Mouse (Mus musculus) stomach, embryonic 14.5 days (tissue): ENCODE data around the gene Pacs2. TPM values are rescaled to one million over a fixed set of nuclear protein-coding genes. Genes with fewer than 3 reads are reported as not detected.

ENCODE experiments used
- ATAC-seq: fragments of 200-750 bp; cut with Nextera tagmentation; 2 replicates; pipeline ENCODE4 v1.8.0; 2017; ENCODE audit warnings: low read depth, moderate TSS enrichment; ENCODE audit not compliant: insufficient number of reproducible peaks, insufficient read depth, low FRiP score
- H3K27ac ChIP-seq: fragments of 300-500 bp; sonication (generic); 2 replicates; pipeline ENCODE4 v1.5.1; 2014; ENCODE audit warnings: mild to moderate bottlenecking, low read length, moderate library complexity, mixed read lengths
- H3K27me3 ChIP-seq: fragments of 300-500 bp; sonication (generic); 2 replicates; pipeline ENCODE4 v1.6.1; 2014; ENCODE audit warnings: low read length, control low read depth, mixed read lengths; ENCODE audit not compliant: control insufficient read depth, insufficient read depth
- H3K36me3 ChIP-seq: fragments of 300-500 bp; sonication (generic); 2 replicates; pipeline ENCODE4 v1.6.1; 2014; ENCODE audit warnings: mild to moderate bottlenecking, control low read depth, low read length, moderate library complexity, mixed read lengths; ENCODE audit not compliant: control insufficient read depth, insufficient read depth
- H3K4me1 ChIP-seq: fragments of 300-500 bp; sonication (generic); 2 replicates; pipeline ENCODE4 v1.6.1; 2014; ENCODE audit warnings: low read length, control low read depth, mixed read lengths; ENCODE audit not compliant: control insufficient read depth, insufficient read depth
- H3K4me2 ChIP-seq: fragments of 300-500 bp; sonication (generic); replicated peaks from 2 replicates; pipeline ENCODE4 v1.6.1; 2014; ENCODE audit warnings: low read depth, low read length, control low read depth
- H3K4me3 ChIP-seq: fragments of 300-500 bp; sonication (generic); 2 replicates; pipeline ENCODE4 v1.5.1; 2014; ENCODE audit warnings: low read depth, low read length, control low read depth
- H3K9ac ChIP-seq: fragments of 300-500 bp; sonication (generic); replicated peaks from 2 replicates; pipeline ENCODE4 v1.6.1; 2014; ENCODE audit warnings: low read depth, mild to moderate bottlenecking, control low read depth, low read length, moderate library complexity, mixed read lengths
- H3K9me3 ChIP-seq: fragments of 300-500 bp; sonication (generic); 2 replicates; pipeline ENCODE4 v1.6.1; 2016; ENCODE audit warnings: low read depth, low read length, control low read depth; ENCODE audit not compliant: control insufficient read depth
- WGBS: fragments of 180-500 bp; shearing (Covaris S2); extraction: QIAGEN DNeasy Blood & Tissue Kit; methylation state at CpG from one replicate; pipeline ENCODE4 v1.1.7; 2014; 5-methylcytosine and 5-hydroxymethylcytosine counted together
- polyA plus RNA-seq: library from polyadenylated mRNA; unstranded; fragments of >200 nt; fragmentation: Nextera tagmentation; extraction: Ambion mirVana; gene quantifications from 2 replicates; pipeline ENCODE4 v1.2.1, GENCODE M21; 2014

Pacs2 gene
- polyA plus RNA-seq, 1 experiment from 2014 or later: 17.1 TPM

DNA sequence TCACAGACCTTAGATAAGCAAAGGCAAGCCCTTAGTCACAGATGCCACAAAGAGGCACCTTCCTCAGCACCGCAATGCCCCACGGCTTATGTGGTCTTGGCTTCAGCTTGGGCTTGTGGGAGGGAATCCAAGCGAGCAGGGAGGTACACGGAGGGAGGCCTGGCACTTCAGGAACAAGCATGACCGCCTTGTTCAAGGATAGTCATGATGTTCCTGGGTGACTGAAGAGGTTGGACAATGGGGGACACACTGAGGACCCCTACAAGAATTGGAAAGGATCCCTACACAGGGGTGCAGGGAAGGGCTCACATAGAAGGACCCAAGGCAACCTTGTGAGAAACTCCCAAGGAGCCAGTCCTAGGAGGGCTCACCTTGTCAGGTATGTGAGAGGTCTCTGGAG is 82.7 kb downstream of the Pacs2 start:
- no peak for ATAC-seq
- H3K9me3 ChIP-seq: no peaks in the 10 kb centered on the region
- H3K4me1 ChIP-seq: peaks cover 23% of the 10 kb centered on the region
- no peaks in the 10 kb centered on the region for H3K27me3 ChIP-seq
- H3K4me3 ChIP-seq: no peak overlapping the region
- no peaks in the 10 kb centered on the region for H3K36me3 ChIP-seq
- WGBS: 83% methylated on average over 5 of the region's 5 CpGs
- no peak overlapping the region for H3K27ac ChIP-seq
- H3K9ac ChIP-seq: 0 out of 2 replicates have a peak overlapping the region, but pooled peaks have one; percentile 99
- H3K4me2 ChIP-seq: peak overlapping the region; percentile 86

- peak within 1 kb of the TSS; percentile 56; the same call in 1 of the 2 replicates for H3K27ac ChIP-seq
- WGBS: 1% methylated on average over 32 of the region's 53 CpGs
- peak; percentile 79 for ATAC-seq
Measured at GRCm38 (mm10) chr12:113097749-113098281, 83.5 kb downstream of the Pacs2 start, which contains the start of gene Mta1. Gene Mta1, plus strand, starts transcription at chr12:113098278.

DNA sequence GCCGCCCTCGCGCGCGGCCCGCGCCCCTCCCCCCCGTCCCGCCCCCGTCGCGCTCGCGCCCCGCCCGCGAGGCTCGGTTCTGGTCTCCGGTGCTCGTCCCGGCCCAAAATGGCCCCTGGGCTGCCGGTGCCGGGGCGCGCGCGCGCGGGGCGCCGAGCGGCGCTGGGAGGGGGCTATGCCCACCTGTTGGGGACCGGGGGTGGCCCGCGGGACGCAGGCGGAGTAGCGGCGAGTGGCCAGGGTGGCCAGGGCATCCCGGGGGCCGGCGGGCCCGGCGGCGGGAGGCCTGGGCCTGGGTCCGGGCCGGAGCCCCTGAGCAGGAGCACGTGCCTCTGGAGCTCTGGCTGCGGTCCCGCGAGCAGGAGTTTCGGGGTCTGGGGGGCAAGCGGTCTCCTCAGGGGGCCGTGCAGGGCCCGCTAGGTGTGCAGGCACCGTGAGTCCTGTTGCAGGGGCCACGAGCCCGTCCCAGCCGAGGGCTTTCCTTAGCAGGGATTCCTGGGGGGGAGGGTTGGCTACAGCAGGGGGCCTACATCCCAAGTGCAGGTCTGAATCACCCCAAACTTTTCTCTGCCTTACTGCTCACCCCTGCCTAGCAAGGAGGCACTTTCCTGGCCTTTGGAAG is 84.3 kb downstream of the Pacs2 start:
- H3K36me3 ChIP-seq: peaks cover 3% of the 10 kb centered on the region; the same call in 1 of the 2 replicates
- 0 out of 2 replicates have a peak, but pooled peaks have one; percentile 14 for ATAC-seq
- H3K27me3 ChIP-seq: no peaks in the 10 kb centered on the region
- WGBS: under 1% methylated on average over 36 of the region's 60 CpGs
- peak overlapping the region; percentile 56; the same call in 1 of the 2 replicates for H3K27ac ChIP-seq
- peak overlapping the region; percentile 99 for H3K9ac ChIP-seq
- peak overlapping the region; percentile 91 for H3K4me3 ChIP-seq
- peaks cover 28% of the 10 kb centered on the region for H3K4me1 ChIP-seq
- H3K4me2 ChIP-seq: peak overlapping the region; percentile 87
- H3K9me3 ChIP-seq: no peaks in the 10 kb centered on the region

More at GRCm38 (mm10) chr12:113097749-113098281, 83.5 kb downstream of the Pacs2 start, which contains the start of gene Mta1:
- Histone ChIP-seq H3K4me1 (peaks cover 27% of the 10 kb centered on the region), H3K4me2 (peak within 1 kb of the TSS; percentile 87), H3K9me3 (no peaks in the 10 kb centered on the region), H3K9ac (peak within 1 kb of the TSS; percentile 99), H3K4me3 (peak within 1 kb of the TSS; percentile 91), H3K27me3 (no peaks in the 10 kb centered on the region), H3K36me3 (peaks cover 1% of the 10 kb centered on the region; the same call in 1 of the 2 replicates)

DNA sequence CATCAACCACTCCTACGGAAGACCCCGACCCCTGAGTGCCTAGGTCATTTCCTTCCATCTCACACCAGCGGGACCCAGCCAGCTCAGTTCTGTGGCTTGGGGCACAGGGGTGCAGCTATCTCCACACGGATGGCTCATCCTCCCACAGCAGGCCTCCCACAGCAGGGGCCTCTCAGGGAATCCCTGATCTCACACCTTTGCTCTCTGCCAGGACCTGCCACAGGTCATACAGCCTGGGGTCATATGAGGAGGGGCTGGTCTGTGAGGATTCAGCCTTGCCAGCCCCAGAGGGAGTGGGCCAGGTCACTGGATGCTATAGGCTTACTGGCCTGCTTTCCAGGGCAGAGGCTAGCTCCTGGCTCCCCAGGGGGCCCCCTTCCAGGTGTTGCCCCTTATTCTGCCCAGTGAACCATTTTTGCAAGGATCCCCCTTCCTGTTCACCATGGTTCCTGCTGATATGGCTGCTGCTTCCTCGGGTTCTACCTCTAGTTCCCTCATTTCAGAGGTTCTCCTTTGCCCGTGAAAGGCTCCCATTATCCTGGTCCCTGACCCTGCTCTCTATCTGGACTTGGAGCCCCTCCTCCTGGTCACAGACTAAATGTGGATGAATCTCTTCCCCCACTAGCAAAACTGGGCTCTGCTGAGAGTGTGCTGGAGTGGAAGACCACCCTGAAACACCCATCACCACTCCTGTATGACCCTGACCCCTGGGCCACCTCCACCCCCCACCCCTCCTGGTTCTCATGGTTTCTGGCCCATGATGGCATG is 85.3 kb downstream of the Pacs2 start:
- Histone ChIP-seq H3K4me3 (peak overlapping the region; percentile 91), H3K36me3 (peaks cover 3% of the 10 kb centered on the region; the same call in 1 of the 2 replicates), H3K27me3 (no peaks in the 10 kb centered on the region), H3K4me2 (peak overlapping the region; percentile 87), H3K4me1 (peaks cover 30% of the 10 kb centered on the region), H3K9me3 (no peaks in the 10 kb centered on the region), H3K27ac (no peak overlapping the region; the same call in 1 of the 2 replicates), H3K9ac (peak overlapping the region; percentile 99)
- ATAC-seq: no peak
- 20% methylated on average over 6 of the region's 6 CpGs for WGBS

DNA sequence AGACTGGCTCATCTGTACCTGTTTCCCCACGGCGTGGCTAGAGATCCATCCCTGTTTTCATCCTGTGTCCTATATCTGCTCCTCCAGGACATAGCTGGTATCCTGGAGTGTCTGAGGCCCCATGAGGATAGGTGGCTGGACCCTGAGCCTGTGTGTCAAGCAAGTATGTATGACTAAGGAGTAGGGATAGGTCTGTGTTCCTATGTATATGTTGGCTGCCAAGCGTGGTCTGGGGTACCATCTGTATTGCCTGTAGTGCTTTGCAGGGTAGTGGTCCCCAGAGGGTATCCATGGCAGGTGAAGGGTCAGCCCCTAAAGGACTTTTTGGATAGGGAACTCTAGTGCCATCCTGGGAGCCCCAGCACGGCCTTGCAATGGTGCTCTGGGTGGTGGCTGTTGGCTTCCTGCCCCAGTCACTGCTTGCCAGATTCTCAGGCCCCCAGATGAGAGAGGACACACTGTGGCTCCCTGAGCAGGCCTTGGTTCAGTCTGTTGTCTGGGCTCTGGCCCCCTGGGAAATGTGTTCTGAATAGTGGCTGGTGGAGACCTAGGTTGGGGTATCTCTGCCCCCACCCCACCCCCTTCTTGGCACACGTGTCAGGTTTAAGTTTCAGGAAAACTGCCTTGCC is 86.3 kb downstream of the Pacs2 start:
- Histone ChIP-seq H3K9ac (no peak overlapping the region), H3K9me3 (no peaks in the 10 kb centered on the region), H3K4me1 (peaks cover 30% of the 10 kb centered on the region), H3K27me3 (no peaks in the 10 kb centered on the region), H3K4me3 (no peak overlapping the region), H3K27ac (no peak overlapping the region), H3K36me3 (peaks cover 3% of the 10 kb centered on the region; the same call in 1 of the 2 replicates), H3K4me2 (no peak overlapping the region)
- 74% methylated on average over 5 of the region's 5 CpGs for WGBS
- no peak for ATAC-seq

GRCm38 (mm10) chr12:113101251-113101960 is 87.1 kb downstream of the Pacs2 start:
- Histone ChIP-seq H3K27me3 (no peaks in the 10 kb centered on the region), H3K27ac (no peak overlapping the region), H3K4me3 (no peak overlapping the region), H3K9ac (no peak overlapping the region), H3K4me2 (no peak overlapping the region), H3K9me3 (no peaks in the 10 kb centered on the region), H3K36me3 (peaks cover 3% of the 10 kb centered on the region; the same call in 1 of the 2 replicates), H3K4me1 (peaks cover 30% of the 10 kb centered on the region)
- ATAC-seq: no peak
- 80% methylated on average over 9 of the region's 9 CpGs for WGBS

DNA sequence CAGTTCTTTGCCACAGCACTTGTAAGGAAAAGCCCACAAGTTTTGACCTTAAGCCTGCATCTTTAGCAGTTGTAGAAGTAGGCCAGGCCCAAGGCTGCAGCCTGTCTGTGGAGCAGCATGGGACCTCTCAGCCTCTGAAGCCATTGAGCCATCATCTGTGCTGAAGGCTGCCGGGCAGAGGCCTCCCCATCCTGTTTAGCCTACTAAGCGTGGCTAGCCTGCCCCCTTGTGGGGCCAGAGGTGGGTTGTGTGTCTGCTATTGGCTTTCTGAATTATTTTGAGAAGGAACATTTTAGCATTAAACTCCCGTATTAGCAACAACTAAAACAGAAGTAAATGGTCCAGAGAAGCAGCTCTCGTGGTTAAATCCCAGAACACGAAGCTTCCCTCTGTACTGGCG is 88.2 kb downstream of the Pacs2 start:
- no peaks in the 10 kb centered on the region for H3K27me3 ChIP-seq
- no peak overlapping the region for H3K4me3 ChIP-seq
- no peaks in the 10 kb centered on the region for H3K9me3 ChIP-seq
- 58% methylated on average over 6 of the region's 6 CpGs for WGBS
- peaks cover 26% of the 10 kb centered on the region for H3K4me1 ChIP-seq
- no peak overlapping the region for H3K27ac ChIP-seq
- ATAC-seq: no peak
- H3K36me3 ChIP-seq: peaks cover 3% of the 10 kb centered on the region; the same call in 1 of the 2 replicates
- H3K4me2 ChIP-seq: no peak overlapping the region
- no peak overlapping the region for H3K9ac ChIP-seq
